Mouse (Mus musculus) heart, postnatal 0 days (tissue): ENCODE measurements around the gene Zfp839.

ENCODE experiments used
- CTCF ChIP-seq: IDR thresholded peaks from 2 replicates; pipeline ENCODE4 v1.5.1; 2016; ENCODE audit warnings: antibody characterized with exemption, control low read depth, low read depth
- EP300 ChIP-seq: IDR thresholded peaks from 2 replicates; pipeline ENCODE4 v1.6.1; 2016; ENCODE audit warnings: antibody characterized with exemption, low read depth

GRCm38 (mm10) chr12:110813624-110814023 lies 36.4 kb upstream of the Zfp839 start:
- TF ChIP-seq EP300 (no peak), CTCF (no peak)
